Mouse (Mus musculus) lung, embryonic 14.5 days (tissue): Measurements from ENCODE around the gene Bloc1s6. TPM values are rescaled to one million over a fixed set of nuclear protein-coding genes. Genes with fewer than 3 reads are reported as not detected.

Experiments
- ATAC-seq: fragments of 200-750 bp; cut with Nextera tagmentation; 2 replicates; pipeline ENCODE4 v1.8.0; 2017; ENCODE audit warnings: mild to moderate bottlenecking, moderate TSS enrichment, moderate library complexity; ENCODE audit not compliant: insufficient read depth
- DNase-seq: peaks from one replicate; pipeline ENCODE4 v3.0.0-alpha.2; 2015
- H3K27ac ChIP-seq: fragments of 300-500 bp; sonication (generic); 2 replicates; pipeline ENCODE4 v1.5.1; 2014; ENCODE audit warnings: low read depth, mild to moderate bottlenecking, moderate library complexity
- H3K27me3 ChIP-seq: fragments of 300-500 bp; sonication (generic); 2 replicates; pipeline ENCODE4 v1.6.1; 2014; ENCODE audit warnings: low read length, control low read depth; ENCODE audit not compliant: insufficient read depth
- H3K36me3 ChIP-seq: fragments of 300-500 bp; sonication (generic); 2 replicates; pipeline ENCODE4 v1.6.1; 2014; ENCODE audit warnings: control low read depth; ENCODE audit not compliant: insufficient read depth
- H3K4me1 ChIP-seq: fragments of 300-500 bp; sonication (generic); 2 replicates; pipeline ENCODE4 v1.6.1; 2014; ENCODE audit warnings: antibody characterized with exemption, control low read depth; ENCODE audit not compliant: insufficient read depth
- H3K4me2 ChIP-seq: fragments of 300-500 bp; sonication (generic); 2 replicates; pipeline ENCODE4 v1.6.1; 2014; ENCODE audit warnings: mild to moderate bottlenecking
- H3K4me3 ChIP-seq: fragments of 300-500 bp; sonication (generic); 2 replicates; pipeline ENCODE4 v1.5.1; 2014; ENCODE audit warnings: low read depth, low read length
- H3K9ac ChIP-seq: fragments of 300-500 bp; sonication (generic); 2 replicates; pipeline ENCODE4 v1.6.1; 2014
- H3K9me3 ChIP-seq: fragments of 300-500 bp; sonication (generic); 2 replicates; pipeline ENCODE4 v1.6.1; 2016; ENCODE audit warnings: low read depth, low read length, control low read depth
- CTCF ChIP-seq: IDR thresholded peaks from 2 replicates; pipeline ENCODE4 v1.5.1; 2016; ENCODE audit warnings: antibody characterized with exemption, low read depth
- WGBS: fragments of 180-500 bp; shearing (Covaris S2); extraction: QIAGEN DNeasy Blood & Tissue Kit; methylation state at CpG from one replicate; pipeline ENCODE4 v1.1.7; 2014; 5-methylcytosine and 5-hydroxymethylcytosine counted together
- polyA plus RNA-seq: library from polyadenylated mRNA; unstranded; fragments of >200 nt; fragmentation: Nextera tagmentation; extraction: Ambion mirVana; gene quantifications from 2 replicates; pipeline ENCODE4 v1.2.1, GENCODE M21; 2014

Bloc1s6 gene
- polyA plus RNA-seq, 1 experiment from 2014 or later: 40.6 TPM

- DNase-seq (no peak), ATAC-seq (no peak)
- no peak overlapping the region for H3K4me2 ChIP-seq
- 27% methylated on average over 3 of the region's 3 CpGs for WGBS
- no peak overlapping the region for H3K4me3 ChIP-seq
- H3K9me3 ChIP-seq: no peaks in the 10 kb centered on the region
- H3K27me3 ChIP-seq: no peaks in the 10 kb centered on the region
- H3K36me3 ChIP-seq: no peaks in the 10 kb centered on the region
- H3K9ac ChIP-seq: no peak overlapping the region
- H3K27ac ChIP-seq: no peak overlapping the region
- no peak for TF ChIP-seq CTCF
- H3K4me1 ChIP-seq: no peaks in the 10 kb centered on the region
Measured at GRCm38 (mm10) chr2:122780447-122780846, 42.1 kb downstream of the Bloc1s6 start.

- no peaks in the 10 kb centered on the region for H3K4me1 ChIP-seq
- no peak overlapping the region for H3K27ac ChIP-seq
- H3K4me2 ChIP-seq: no peak overlapping the region
- 0 out of 2 replicates have a peak, but pooled peaks have one; percentile 3 for TF ChIP-seq CTCF
- WGBS: 53% methylated on average over 8 of the region's 8 CpGs
- no peaks in the 10 kb centered on the region for H3K9me3 ChIP-seq
- ATAC-seq: peak; percentile 73; the same call in 1 of the 2 replicates
- no peaks in the 10 kb centered on the region for H3K27me3 ChIP-seq
- H3K4me3 ChIP-seq: no peak overlapping the region
- peak; percentile 74 for DNase-seq
- H3K36me3 ChIP-seq: no peaks in the 10 kb centered on the region
- no peak overlapping the region for H3K9ac ChIP-seq
Measured at GRCm38 (mm10) chr2:122781590-122782356, 43.5 kb downstream of the Bloc1s6 start.

GRCm38 (mm10) chr2:122783730-122784129 lies 45.4 kb downstream of the Bloc1s6 start:
- no peak overlapping the region for H3K9ac ChIP-seq
- DNase-seq (no peak), ATAC-seq (no peak)
- H3K9me3 ChIP-seq: no peaks in the 10 kb centered on the region
- WGBS: 87% methylated on average over 2 of the region's 2 CpGs
- no peaks in the 10 kb centered on the region for H3K27me3 ChIP-seq
- TF ChIP-seq CTCF: no peak
- H3K4me1 ChIP-seq: no peaks in the 10 kb centered on the region
- H3K36me3 ChIP-seq: no peaks in the 10 kb centered on the region
- no peak overlapping the region for H3K27ac ChIP-seq
- no peak overlapping the region for H3K4me2 ChIP-seq
- no peak overlapping the region for H3K4me3 ChIP-seq

GRCm38 (mm10) chr2:122784701-122785100 lies 46.4 kb downstream of the Bloc1s6 start:
- Histone ChIP-seq H3K9ac (no peak overlapping the region), H3K27ac (no peak overlapping the region), H3K4me1 (no peaks in the 10 kb centered on the region), H3K4me2 (no peak overlapping the region), H3K9me3 (no peaks in the 10 kb centered on the region), H3K4me3 (no peak overlapping the region), H3K36me3 (no peaks in the 10 kb centered on the region), H3K27me3 (no peaks in the 10 kb centered on the region)
- DNase-seq (no peak), ATAC-seq (no peak)
- 82% methylated on average over 3 of the region's 3 CpGs for WGBS
- TF ChIP-seq CTCF: no peak

GRCm38 (mm10) chr2:122786167-122786566 lies 47.9 kb downstream of the Bloc1s6 start:
- Histone ChIP-seq H3K4me3 (no peak overlapping the region), H3K4me1 (no peaks in the 10 kb centered on the region), H3K9ac (no peak overlapping the region), H3K27ac (no peak overlapping the region), H3K4me2 (no peak overlapping the region), H3K9me3 (no peaks in the 10 kb centered on the region), H3K36me3 (no peaks in the 10 kb centered on the region), H3K27me3 (no peaks in the 10 kb centered on the region)
- 83% methylated on average over 2 of the region's 2 CpGs for WGBS
- ATAC-seq: no peak
- no peak for DNase-seq
- no peak for TF ChIP-seq CTCF

GRCm38 (mm10) chr2:122789311-122789710 lies 51.0 kb downstream of the Bloc1s6 start:
- no peak overlapping the region for H3K27ac ChIP-seq
- 81% methylated on average over 7 of the region's 7 CpGs for WGBS
- no peaks in the 10 kb centered on the region for H3K27me3 ChIP-seq
- DNase-seq: peak; percentile 17
- TF ChIP-seq CTCF: no peak
- H3K4me2 ChIP-seq: no peak overlapping the region
- H3K9me3 ChIP-seq: no peaks in the 10 kb centered on the region
- H3K36me3 ChIP-seq: no peaks in the 10 kb centered on the region
- no peaks in the 10 kb centered on the region for H3K4me1 ChIP-seq
- no peak overlapping the region for H3K4me3 ChIP-seq
- H3K9ac ChIP-seq: no peak overlapping the region
- no peak for ATAC-seq

- no peak overlapping the region for H3K27ac ChIP-seq
- no peaks in the 10 kb centered on the region for H3K4me1 ChIP-seq
- 75% methylated on average over 6 of the region's 6 CpGs for WGBS
- H3K9me3 ChIP-seq: no peaks in the 10 kb centered on the region
- TF ChIP-seq CTCF: no peak
- no peak for DNase-seq
- H3K36me3 ChIP-seq: no peaks in the 10 kb centered on the region
- no peaks in the 10 kb centered on the region for H3K27me3 ChIP-seq
- no peak for ATAC-seq
- no peak overlapping the region for H3K9ac ChIP-seq
- no peak overlapping the region for H3K4me2 ChIP-seq
- H3K4me3 ChIP-seq: no peak overlapping the region
Measured at GRCm38 (mm10) chr2:122789730-122790129, 51.4 kb downstream of the Bloc1s6 start.

Other genes with a start within 250 kb of the Bloc1s6 start
- 6.1 and 6.9 TPM in 2 replicates for gene Gatm, start 127.2 kb upstream of the Bloc1s6 start, polyA plus RNA-seq
- not detected in 2 replicates for gene AA467197, start 101.5 kb upstream of the Bloc1s6 start, polyA plus RNA-seq
- 11.1 and 12.9 TPM in 2 replicates for gene Slc30a4, start 35.8 kb upstream of the Bloc1s6 start, polyA plus RNA-seq
- gene Sqor, start 26.7 kb downstream of the Bloc1s6 start, polyA plus RNA-seq: 5.6 and 6.3 TPM in 2 replicates